Mouse (Mus musculus): ENCODE results near the gene Scarb1.

- peak; percentile 32; the same call in 1 of the 2 replicates for TF ChIP-seq CTCF (IDR thresholded peaks at IDR 0.05)
- no peak for TF ChIP-seq EP300 (IDR thresholded peaks at IDR 0.05)
Observed at GRCm38 (mm10) chr5:125370950-125371693, 30.2 kb upstream of the Scarb1 start.

All from lung, postnatal 0 days (tissue).